Mouse (Mus musculus) heart, embryonic 14.5 days (tissue): ENCODE results near the gene Dock6. TPM values are rescaled to one million over a fixed set of nuclear protein-coding genes. Genes with fewer than 3 reads are reported as not detected.
"Not testable (repeated sequence)": the region's sequence is repeated elsewhere in the genome, so short reads cannot be mapped to it uniquely, and the experiment has no call there.

ENCODE experiments used
- ATAC-seq: fragments of 200-750 bp; cut with Nextera tagmentation; 2 replicates; pipeline ENCODE4 v1.8.0; 2017; ENCODE audit warnings: low read depth, moderate TSS enrichment; ENCODE audit not compliant: insufficient number of reproducible peaks, insufficient read depth, low FRiP score
- H3K27ac ChIP-seq, 2 experiments: fragments of 200-500 bp in 1 of 2; fragments of 300-500 bp in 1 of 2; sonication (generic) in 1 of 2; replicated peaks in 1 of 2; 2 replicates each; pipeline ENCODE4 v1.5.1; 2012 to 2014; ENCODE audit warnings: low read depth in 2 of 2, low read length in 2 of 2, control low read depth in 1 of 2, mild to moderate bottlenecking in 1 of 2, mixed read lengths in 1 of 2; ENCODE audit not compliant: control insufficient read depth in 1 of 2, insufficient read depth in 1 of 2
- H3K27me3 ChIP-seq: fragments of 300-500 bp; sonication (generic); 2 replicates; pipeline ENCODE4 v1.6.1; 2014; ENCODE audit warnings: mild to moderate bottlenecking, low read length, control low read depth; ENCODE audit not compliant: control insufficient read depth, insufficient read depth
- H3K36me3 ChIP-seq: fragments of 300-500 bp; sonication (generic); 2 replicates; pipeline ENCODE4 v1.6.1; 2014; ENCODE audit warnings: mild to moderate bottlenecking, control low read depth, low read length, mixed read lengths; ENCODE audit not compliant: control insufficient read depth, insufficient read depth
- H3K4me1 ChIP-seq, 2 experiments: fragments of 200-500 bp in 1 of 2; fragments of 300-500 bp in 1 of 2; sonication (generic) in 1 of 2; 2 replicates each; pipeline ENCODE4 v1.6.1; 2012 to 2014; ENCODE audit warnings: low read length in 2 of 2, control low read depth in 1 of 2, mixed read lengths in 1 of 2; ENCODE audit not compliant: control insufficient read depth in 2 of 2, insufficient read depth in 2 of 2
- H3K4me2 ChIP-seq: fragments of 300-500 bp; sonication (generic); 2 replicates; pipeline ENCODE4 v1.6.1; 2014; ENCODE audit warnings: mild to moderate bottlenecking, low read length
- H3K4me3 ChIP-seq, 2 experiments: fragments of 200-500 bp in 1 of 2; fragments of 300-500 bp in 1 of 2; sonication (generic) in 1 of 2; 2 replicates each; pipeline ENCODE4 v1.5.1; 2012 to 2014; ENCODE audit warnings: low read length in 2 of 2, mild to moderate bottlenecking in 2 of 2, control low read depth in 1 of 2, low read depth in 1 of 2, moderate library complexity in 1 of 2; ENCODE audit not compliant: control insufficient read depth in 1 of 2, insufficient read depth in 1 of 2
- H3K9ac ChIP-seq: fragments of 300-500 bp; sonication (generic); 2 replicates; pipeline ENCODE4 v1.6.1; 2014; ENCODE audit warnings: mild to moderate bottlenecking, low read length
- H3K9me3 ChIP-seq: fragments of 300-500 bp; sonication (generic); 2 replicates; pipeline ENCODE4 v1.6.1; 2016; ENCODE audit warnings: low read length, control low read depth; ENCODE audit not compliant: control insufficient read depth
- WGBS: fragments of 180-500 bp; shearing (Covaris S2); extraction: QIAGEN DNeasy Blood & Tissue Kit; methylation state at CpG from one replicate; pipeline ENCODE4 v1.1.7; 2014; 5-methylcytosine and 5-hydroxymethylcytosine counted together
- polyA plus RNA-seq: library from polyadenylated mRNA; unstranded; fragments of >200 nt; fragmentation: Nextera tagmentation; extraction: Ambion mirVana; gene quantifications from 2 replicates; pipeline ENCODE4 v1.2.1, GENCODE M21; 2014

Gene Dock6
- polyA plus RNA-seq, 1 experiment from 2014 or later: 44.5 TPM

- no peak for ATAC-seq
- no peak overlapping the region for H3K9ac ChIP-seq
- H3K27ac ChIP-seq: no peak overlapping the region
- H3K4me3 ChIP-seq: no peak overlapping the region
- no peaks in the 10 kb centered on the region for H3K36me3 ChIP-seq
- WGBS: 73% methylated on average over 3 of the region's 3 CpGs
- no peaks in the 10 kb centered on the region for H3K9me3 ChIP-seq
- no peak overlapping the region for H3K4me2 ChIP-seq
- H3K4me1 ChIP-seq: peaks cover 0 to 3% of the 10 kb centered on the region in 2 experiments; a peak in 1 of 4 replicates
- H3K27me3 ChIP-seq: no peaks in the 10 kb centered on the region
These were observed 15.3 kb upstream of the Dock6 start for GRCm38 (mm10) chr9:21867726-21868125.

- no peak overlapping the region for H3K4me3 ChIP-seq
- ATAC-seq: no peak
- H3K9ac ChIP-seq: no peak overlapping the region
- H3K27me3 ChIP-seq: no peaks in the 10 kb centered on the region
- H3K27ac ChIP-seq: peak overlapping the region; percentile 16 to 33; a peak in 2 of 4 replicates
- H3K36me3 ChIP-seq: no peaks in the 10 kb centered on the region
- peaks cover 6% of the 10 kb centered on the region for H3K9me3 ChIP-seq
- peaks cover 0 to 3% of the 10 kb centered on the region in 2 experiments; a peak in 1 of 4 replicates for H3K4me1 ChIP-seq
- 39% methylated on average over 2 of the region's 2 CpGs for WGBS
- H3K4me2 ChIP-seq: no peak overlapping the region
These were observed 14.2 kb upstream of the Dock6 start for GRCm38 (mm10) chr9:21866641-21867040.

GRCm38 (mm10) chr9:21865673-21866398 lies 13.4 kb upstream of the Dock6 start:
- Histone ChIP-seq H3K9me3 (peaks cover 6% of the 10 kb centered on the region), H3K4me3 (no peak overlapping the region), H3K27ac (0 out of 4 replicates have a peak overlapping the region, but pooled peaks have one; percentile 2 to 33), H3K9ac (no peak overlapping the region), H3K36me3 (no peaks in the 10 kb centered on the region), H3K4me1 (peaks cover 0 to 3% of the 10 kb centered on the region in 2 experiments; a peak in 1 of 4 replicates), H3K4me2 (no peak overlapping the region), H3K27me3 (no peaks in the 10 kb centered on the region)
- ATAC-seq: no peak
- 63% methylated on average over 5 of the region's 5 CpGs for WGBS

- ATAC-seq: no peak
- Histone ChIP-seq H3K9me3 (peaks cover 6% of the 10 kb centered on the region), H3K4me2 (no peak overlapping the region), H3K9ac (no peak overlapping the region), H3K27ac (no peak overlapping the region), H3K27me3 (no peaks in the 10 kb centered on the region), H3K4me1 (peaks cover 0 to 6% of the 10 kb centered on the region in 2 experiments; a peak in 2 of 4 replicates), H3K4me3 (no peak overlapping the region), H3K36me3 (no peaks in the 10 kb centered on the region)
- WGBS: 74% methylated on average over 1 of the region's 1 CpGs
These were observed 9.7 kb upstream of the Dock6 start for GRCm38 (mm10) chr9:21862181-21862580.

GRCm38 (mm10) chr9:21860349-21860748 lies 7.9 kb upstream of the Dock6 start:
- WGBS: 58% methylated on average over 6 of the region's 6 CpGs
- H3K4me1 ChIP-seq, H3K4me2 ChIP-seq, H3K9me3 ChIP-seq, H3K27me3 ChIP-seq, H3K4me3 ChIP-seq, H3K36me3 ChIP-seq, H3K9ac ChIP-seq, H3K27ac ChIP-seq, ATAC-seq: not testable (repeated sequence)

GRCm38 (mm10) chr9:21859606-21860005 lies 7.2 kb upstream of the Dock6 start:
- peaks cover 0 to 3% of the 10 kb centered on the region in 2 experiments; a peak in 1 of 4 replicates for H3K4me1 ChIP-seq
- H3K4me2 ChIP-seq: no peak overlapping the region
- H3K9ac ChIP-seq: no peak overlapping the region
- no peak for ATAC-seq
- H3K27me3 ChIP-seq: no peaks in the 10 kb centered on the region
- H3K36me3 ChIP-seq: no peaks in the 10 kb centered on the region
- 73% methylated on average over 3 of the region's 3 CpGs for whole genome bisulfite sequencing
- peaks cover 6% of the 10 kb centered on the region for H3K9me3 ChIP-seq
- no peak overlapping the region for H3K4me3 ChIP-seq
- H3K27ac ChIP-seq: no peak overlapping the region; a peak in 1 of 4 replicates

GRCm38 (mm10) chr9:21858084-21858483 lies 5.6 kb upstream of the Dock6 start:
- WGBS: 57% methylated on average over 6 of the region's 6 CpGs
- H3K9ac ChIP-seq: no peak overlapping the region
- no peak overlapping the region for H3K4me2 ChIP-seq

More at GRCm38 (mm10) chr9:21858084-21858483, 5.6 kb upstream of the Dock6 start:
- peaks cover 6% of the 10 kb centered on the region for H3K9me3 ChIP-seq
- H3K4me1 ChIP-seq: peaks cover 0 to 3% of the 10 kb centered on the region in 2 experiments; a peak in 1 of 4 replicates
- peak overlapping the region; percentile 76 to 83; a peak in 3 of 4 replicates for H3K27ac ChIP-seq
- no peaks in the 10 kb centered on the region for H3K27me3 ChIP-seq
- ATAC-seq: peak; percentile 90
- no peaks in the 10 kb centered on the region for H3K36me3 ChIP-seq
- H3K4me3 ChIP-seq: no peak overlapping the region
